Mouse (Mus musculus): ENCODE measurements around the gene Comp. TPM values are rescaled to one million over a fixed set of nuclear protein-coding genes. Genes with fewer than 3 reads are reported as not detected.

Comp gene
- polyA plus RNA-seq, 1 experiment from 2014 or later, result 0.13 TPM

- no peaks in the 10 kb centered on the region for H3K27me3 ChIP-seq (replicated peaks; ENCODE audit: insufficient read depth, low read length)
- H3K36me3 ChIP-seq (ENCODE audit: insufficient read depth, low read length), result peaks cover 27% of the 10 kb centered on the region
- H3K4me3 ChIP-seq (ENCODE audit: low read depth, low read length), result no peak overlapping the region
- ATAC-seq (peak; percentile 79), DNase-seq (ENCODE audit: low spot score) (peak; percentile 59)
- no peak overlapping the region for H3K4me2 ChIP-seq (replicated peaks; ENCODE audit: low read depth, low read length)
- TF ChIP-seq EP300 (IDR thresholded peaks at IDR 0.05), result no peak
- peak; percentile 69 for TF ChIP-seq CTCF (IDR thresholded peaks at IDR 0.05)
- WGBS, result 41% methylated on average over 48 of the region's 53 CpGs
- no peaks in the 10 kb centered on the region for H3K9me3 ChIP-seq (ENCODE audit: low read length)
- H3K4me1 ChIP-seq (ENCODE audit: insufficient read depth, low read depth, low read length), result no peaks in the 10 kb centered on the region
- no peak overlapping the region for H3K27ac ChIP-seq (ENCODE audit: low read length)
- no peak overlapping the region for H3K9ac ChIP-seq (replicated peaks; ENCODE audit: low read depth)
Observed at GRCm38 (mm10) chr8:70330741-70331364, 42.5 kb upstream of the Comp start.

- Histone ChIP-seq H3K4me3 (ENCODE audit: low read depth, low read length) (no peak overlapping the region), H3K9ac (replicated peaks; ENCODE audit: low read depth) (no peak overlapping the region), H3K27me3 (replicated peaks; ENCODE audit: insufficient read depth, low read length) (no peaks in the 10 kb centered on the region), H3K4me1 (ENCODE audit: insufficient read depth, low read depth, low read length) (no peaks in the 10 kb centered on the region), H3K4me2 (replicated peaks; ENCODE audit: low read depth, low read length) (no peak overlapping the region), H3K9me3 (ENCODE audit: low read length) (no peaks in the 10 kb centered on the region), H3K36me3 (ENCODE audit: insufficient read depth, low read length) (peaks cover 34% of the 10 kb centered on the region), H3K27ac (ENCODE audit: low read length) (no peak overlapping the region)
- ATAC-seq, result no peak
- 79% methylated on average over 19 of the region's 19 CpGs for WGBS
- DNase-seq (ENCODE audit: low spot score), result no peak
- TF ChIP-seq EP300 (IDR thresholded peaks at IDR 0.05) (no peak), CTCF (IDR thresholded peaks at IDR 0.05) (no peak)
Observed at GRCm38 (mm10) chr8:70331526-70331925, 41.8 kb upstream of the Comp start.

GRCm38 (mm10) chr8:70332070-70332877 lies 41.1 kb upstream of the Comp start:
- Histone ChIP-seq H3K9ac (replicated peaks; ENCODE audit: low read depth) (no peak overlapping the region), H3K27me3 (replicated peaks; ENCODE audit: insufficient read depth, low read length) (no peaks in the 10 kb centered on the region), H3K36me3 (ENCODE audit: insufficient read depth, low read length) (peaks cover 41% of the 10 kb centered on the region), H3K4me2 (replicated peaks; ENCODE audit: low read depth, low read length) (no peak overlapping the region), H3K9me3 (ENCODE audit: low read length) (no peaks in the 10 kb centered on the region), H3K4me3 (ENCODE audit: low read depth, low read length) (no peak overlapping the region), H3K4me1 (ENCODE audit: insufficient read depth, low read depth, low read length) (no peaks in the 10 kb centered on the region), H3K27ac (ENCODE audit: low read length) (no peak overlapping the region)
- DNase-seq (ENCODE audit: low spot score) (peak; percentile 82), ATAC-seq (peak; percentile 80)
- WGBS, result 27% methylated on average over 41 of the region's 41 CpGs
- TF ChIP-seq CTCF (IDR thresholded peaks at IDR 0.05) (peak; percentile 84), EP300 (IDR thresholded peaks at IDR 0.05) (no peak)

GRCm38 (mm10) chr8:70332878-70333202 lies 40.5 kb upstream of the Comp start:
- H3K36me3 ChIP-seq (ENCODE audit: insufficient read depth, low read length), result peaks cover 47% of the 10 kb centered on the region
- H3K4me1 ChIP-seq (ENCODE audit: insufficient read depth, low read depth, low read length), result no peaks in the 10 kb centered on the region
- H3K27me3 ChIP-seq (replicated peaks; ENCODE audit: insufficient read depth, low read length), result no peaks in the 10 kb centered on the region
- WGBS, result 91% methylated on average over 6 of the region's 6 CpGs
- DNase-seq (ENCODE audit: low spot score) (no peak), ATAC-seq (no peak)
- no peak overlapping the region for H3K4me2 ChIP-seq (replicated peaks; ENCODE audit: low read depth, low read length)
- H3K4me3 ChIP-seq (ENCODE audit: low read depth, low read length), result no peak overlapping the region
- H3K27ac ChIP-seq (ENCODE audit: low read length), result no peak overlapping the region
- H3K9me3 ChIP-seq (ENCODE audit: low read length), result no peaks in the 10 kb centered on the region
- H3K9ac ChIP-seq (replicated peaks; ENCODE audit: low read depth), result no peak overlapping the region
- TF ChIP-seq EP300 (IDR thresholded peaks at IDR 0.05) (no peak), CTCF (IDR thresholded peaks at IDR 0.05) (no peak)

- H3K36me3 ChIP-seq (ENCODE audit: insufficient read depth, low read length), result peaks cover 62% of the 10 kb centered on the region
- no peaks in the 10 kb centered on the region for H3K27me3 ChIP-seq (replicated peaks; ENCODE audit: insufficient read depth, low read length)
- no peak for DNase-seq (ENCODE audit: low spot score)
- TF ChIP-seq EP300 (IDR thresholded peaks at IDR 0.05), result no peak
- no peak for TF ChIP-seq CTCF (IDR thresholded peaks at IDR 0.05)
- no peak overlapping the region for H3K27ac ChIP-seq (ENCODE audit: low read length)
- H3K9me3 ChIP-seq (ENCODE audit: low read length), result no peaks in the 10 kb centered on the region
- 86% methylated on average over 7 of the region's 7 CpGs for WGBS
- no peak for ATAC-seq
- no peak overlapping the region for H3K4me3 ChIP-seq (ENCODE audit: low read depth, low read length)
- H3K4me1 ChIP-seq (ENCODE audit: insufficient read depth, low read depth, low read length), result no peaks in the 10 kb centered on the region
- H3K4me2 ChIP-seq (replicated peaks; ENCODE audit: low read depth, low read length), result no peak overlapping the region
- H3K9ac ChIP-seq (replicated peaks; ENCODE audit: low read depth), result no peak overlapping the region
Observed at GRCm38 (mm10) chr8:70338931-70339330, 34.4 kb upstream of the Comp start.

- no peaks in the 10 kb centered on the region for H3K9me3 ChIP-seq (ENCODE audit: low read length)
- WGBS, result 93% methylated on average over 7 of the region's 7 CpGs
- peaks cover 51% of the 10 kb centered on the region for H3K36me3 ChIP-seq (ENCODE audit: insufficient read depth, low read length)
- no peak overlapping the region for H3K4me3 ChIP-seq (ENCODE audit: low read depth, low read length)
- ATAC-seq, result no peak
- H3K27me3 ChIP-seq (replicated peaks; ENCODE audit: insufficient read depth, low read length), result no peaks in the 10 kb centered on the region
- no peak for TF ChIP-seq CTCF (IDR thresholded peaks at IDR 0.05)
- H3K27ac ChIP-seq (ENCODE audit: low read length), result no peak overlapping the region
- no peaks in the 10 kb centered on the region for H3K4me1 ChIP-seq (ENCODE audit: insufficient read depth, low read depth, low read length)
- no peak overlapping the region for H3K9ac ChIP-seq (replicated peaks; ENCODE audit: low read depth)
- DNase-seq (ENCODE audit: low spot score), result no peak
- H3K4me2 ChIP-seq (replicated peaks; ENCODE audit: low read depth, low read length), result no peak overlapping the region
Observed at GRCm38 (mm10) chr8:70340659-70341058, 32.7 kb upstream of the Comp start.

Measured in lung, postnatal 0 days (tissue).